Mouse (Mus musculus) cerebellum, adult 2 months (tissue): ENCODE results near the gene Klhl29.

Source experiments
- CTCF ChIP-seq: fragments of 200-500 bp; IDR thresholded peaks from 2 replicates; pipeline ENCODE4 v1.5.1; 2011; ENCODE audit warnings: low read depth, mild to moderate bottlenecking, control low read depth, low read length, moderate library complexity, borderline replicate concordance; ENCODE audit not compliant: insufficient read depth
- POLR2A ChIP-seq: fragments of 200-500 bp; IDR thresholded peaks from 2 replicates; pipeline ENCODE4 v1.6.1; 2011; ENCODE audit warnings: low read length, control low read depth, borderline replicate concordance; ENCODE audit not compliant: insufficient read depth

- no peak for TF ChIP-seq POLR2A
- TF ChIP-seq CTCF = no peak
Measured at GRCm38 (mm10) chr12:5161631-5162030, 213.9 kb downstream of the Klhl29 start.
